Mouse (Mus musculus) heart, postnatal 0 days (tissue): ENCODE results near the gene Eps8l1.

Experiments
- CTCF ChIP-seq: IDR thresholded peaks from 2 replicates; pipeline ENCODE4 v1.5.1; 2016; ENCODE audit warnings: antibody characterized with exemption, control low read depth, low read depth
- EP300 ChIP-seq: IDR thresholded peaks from 2 replicates; pipeline ENCODE4 v1.6.1; 2016; ENCODE audit warnings: antibody characterized with exemption, low read depth

DNA sequence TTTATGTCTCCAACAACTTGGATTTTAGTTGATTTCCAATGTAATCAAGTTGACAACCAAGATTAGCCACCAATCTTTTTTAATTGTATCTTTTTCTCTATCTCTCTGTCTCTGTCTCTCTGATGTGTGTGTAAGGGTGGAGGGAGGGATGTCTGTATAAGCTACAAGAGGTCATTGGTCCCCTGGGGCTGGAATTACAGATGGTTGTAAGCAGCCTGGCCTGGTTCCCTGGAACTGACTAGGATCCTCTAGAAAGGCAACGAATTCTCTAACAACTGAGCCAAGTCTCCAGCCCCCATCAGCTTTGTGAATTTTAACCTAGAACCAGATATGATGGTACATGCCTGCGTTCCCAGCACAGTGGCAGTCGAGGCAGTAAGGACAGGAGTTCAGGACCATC, 7.3 kb downstream of the Eps8l1 start:
- TF ChIP-seq EP300: no peak
- no peak for TF ChIP-seq CTCF
